Mouse (Mus musculus) brown adipose tissue, adult 24 weeks (tissue): ENCODE data around the gene Acat2. TPM values are rescaled to one million over a fixed set of nuclear protein-coding genes. Genes with fewer than 3 reads are reported as not detected.
"Not testable (repeated sequence)": the region's sequence is repeated elsewhere in the genome, so short reads cannot be mapped to it uniquely, and the experiment has no call there.

Experiments used
- H3K27ac ChIP-seq: fragments of 200-500 bp; replicated peaks from 2 replicates; pipeline ENCODE4 v1.5.1; 2012; ENCODE audit warnings: low read depth, mild to moderate bottlenecking, low read length
- H3K4me1 ChIP-seq: fragments of 200-500 bp; 2 replicates; pipeline ENCODE4 v1.6.1; 2012; ENCODE audit warnings: low read length, mixed read lengths; ENCODE audit not compliant: control insufficient read depth, insufficient read depth, insufficient read length
- H3K4me3 ChIP-seq: fragments of 200-500 bp; 2 replicates; pipeline ENCODE4 v1.5.1; 2012; ENCODE audit warnings: low read depth, mild to moderate bottlenecking, low read length, moderate library complexity; ENCODE audit not compliant: insufficient read depth
- polyA plus RNA-seq: library from polyadenylated mRNA; stranded (reverse); fragments of >200 nt; gene quantifications from 2 replicates; pipeline ENCODE4 v1.2.4, GENCODE M21; 2012; ENCODE audit not compliant: missing spikeins, insufficient read depth, insufficient read length

The Acat2 gene
- polyA plus RNA-seq, 1 experiment = 236 TPM

GRCm38 (mm10) chr17:12990567-12991145 lies 30.1 kb upstream of the Acat2 start:
- H3K27ac ChIP-seq = no peak overlapping the region
- peak overlapping the region; percentile 99 for H3K4me3 ChIP-seq
- H3K4me1 ChIP-seq = peaks cover 6% of the 10 kb centered on the region

GRCm38 (mm10) chr17:12988096-12988495 lies 27.5 kb upstream of the Acat2 start:
- not testable (repeated sequence) for H3K4me3 ChIP-seq, H3K4me1 ChIP-seq, H3K27ac ChIP-seq

GRCm38 (mm10) chr17:12983988-12984387 lies 23.4 kb upstream of the Acat2 start:
- H3K4me1 ChIP-seq = peaks cover 3% of the 10 kb centered on the region
- no peak overlapping the region for H3K27ac ChIP-seq
- no peak overlapping the region for H3K4me3 ChIP-seq

- no peak overlapping the region for H3K27ac ChIP-seq
- H3K4me3 ChIP-seq = no peak overlapping the region
- H3K4me1 ChIP-seq = no peaks in the 10 kb centered on the region
Observed at GRCm38 (mm10) chr17:12978546-12978945, 18.0 kb upstream of the Acat2 start.

GRCm38 (mm10) chr17:12973851-12974250 lies 13.3 kb upstream of the Acat2 start:
- H3K27ac ChIP-seq = no peak overlapping the region
- H3K4me3 ChIP-seq = no peak overlapping the region
- H3K4me1 ChIP-seq = no peaks in the 10 kb centered on the region

- Histone ChIP-seq H3K4me3 (no peak overlapping the region), H3K4me1 (no peaks in the 10 kb centered on the region), H3K27ac (no peak overlapping the region)
Observed at GRCm38 (mm10) chr17:12967173-12967572, 6.6 kb upstream of the Acat2 start.

- Histone ChIP-seq H3K27ac (no peak overlapping the region), H3K4me3 (no peak overlapping the region), H3K4me1 (peaks cover 4% of the 10 kb centered on the region; the same call in 1 of the 2 replicates)
Observed at GRCm38 (mm10) chr17:12963476-12963875, 2.9 kb upstream of the Acat2 start.

GRCm38 (mm10) chr17:12959377-12959776 lies 1.2 kb downstream of the Acat2 start:
- H3K27ac ChIP-seq, H3K4me1 ChIP-seq, H3K4me3 ChIP-seq: not testable (repeated sequence)

- no peak overlapping the region for H3K4me3 ChIP-seq
- H3K27ac ChIP-seq = peak overlapping the region; percentile 80
- peaks cover 4% of the 10 kb centered on the region; the same call in 1 of the 2 replicates for H3K4me1 ChIP-seq
Observed at GRCm38 (mm10) chr17:12956664-12957063, 3.9 kb downstream of the Acat2 start.

- Histone ChIP-seq H3K4me1 (no peaks in the 10 kb centered on the region), H3K4me3 (no peak overlapping the region), H3K27ac (no peak overlapping the region)
Observed at GRCm38 (mm10) chr17:12949669-12950068, 10.9 kb downstream of the Acat2 start.

- Histone ChIP-seq H3K4me1 (no peaks in the 10 kb centered on the region), H3K4me3 (no peak overlapping the region), H3K27ac (no peak overlapping the region)
Observed at GRCm38 (mm10) chr17:12942459-12943162, 17.9 kb downstream of the Acat2 start.

GRCm38 (mm10) chr17:12941543-12942260 lies 18.8 kb downstream of the Acat2 start:
- Histone ChIP-seq H3K27ac (no peak overlapping the region), H3K4me3 (no peak overlapping the region), H3K4me1 (no peaks in the 10 kb centered on the region)

- Histone ChIP-seq H3K4me1 (no peaks in the 10 kb centered on the region), H3K27ac (no peak within 1 kb of the TSS), H3K4me3 (peak within 1 kb of the TSS; percentile 54)
Observed at GRCm38 (mm10) chr17:12940151-12940805, 20.3 kb downstream of the Acat2 start, which contains the start of gene Acat3. Gene Acat3 (minus strand): TSS chr17:12940600.

GRCm38 (mm10) chr17:12939377-12940148 lies 21.0 kb downstream of the Acat2 start:
- H3K27ac ChIP-seq, H3K4me1 ChIP-seq: not testable (repeated sequence)
- H3K4me3 ChIP-seq = peak overlapping the region; percentile 25; the same call in 1 of the 2 replicates
